Mouse (Mus musculus): Measurements from ENCODE around the gene Ddx19a.

DNA sequence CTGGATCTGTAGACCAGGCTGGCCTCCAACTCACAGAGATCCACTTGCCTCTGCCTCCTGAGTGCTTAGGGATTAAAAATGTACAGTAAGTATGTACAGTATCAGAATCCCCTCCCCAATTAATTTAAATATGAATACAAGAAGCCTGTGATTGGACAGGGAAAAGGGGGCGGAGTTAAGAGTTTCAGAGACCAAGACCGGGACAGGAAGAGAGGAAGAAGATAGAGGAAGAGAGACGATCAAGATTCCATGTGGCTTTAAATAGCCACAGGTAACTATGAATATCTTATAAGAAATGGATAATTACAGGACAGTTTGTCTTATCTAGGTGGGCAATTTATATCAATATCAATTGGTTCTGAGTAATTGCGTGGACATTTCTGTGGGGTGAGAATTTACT lies 32.0 kb upstream of the Ddx19a start:
- no peak for TF ChIP-seq CTCF (IDR thresholded peaks at IDR 0.05; ENCODE audit: low read depth, low read length)
- TF ChIP-seq GATA1 (IDR thresholded peaks at IDR 0.05; ENCODE audit: borderline replicate concordance, low read length) = no peak
- TF ChIP-seq GATA2 (IDR thresholded peaks at IDR 0.05; ENCODE audit: borderline replicate concordance, low read depth, low read length) = no peak

All from G1E (cell line).